Mouse (Mus musculus): ENCODE data around the gene Stt3a. TPM values are rescaled to one million over a fixed set of nuclear protein-coding genes. Genes with fewer than 3 reads are reported as not detected.

Stt3a gene
- total RNA-seq, 2 experiments from 2014 or later, result 59.9 to 125 TPM

DNA sequence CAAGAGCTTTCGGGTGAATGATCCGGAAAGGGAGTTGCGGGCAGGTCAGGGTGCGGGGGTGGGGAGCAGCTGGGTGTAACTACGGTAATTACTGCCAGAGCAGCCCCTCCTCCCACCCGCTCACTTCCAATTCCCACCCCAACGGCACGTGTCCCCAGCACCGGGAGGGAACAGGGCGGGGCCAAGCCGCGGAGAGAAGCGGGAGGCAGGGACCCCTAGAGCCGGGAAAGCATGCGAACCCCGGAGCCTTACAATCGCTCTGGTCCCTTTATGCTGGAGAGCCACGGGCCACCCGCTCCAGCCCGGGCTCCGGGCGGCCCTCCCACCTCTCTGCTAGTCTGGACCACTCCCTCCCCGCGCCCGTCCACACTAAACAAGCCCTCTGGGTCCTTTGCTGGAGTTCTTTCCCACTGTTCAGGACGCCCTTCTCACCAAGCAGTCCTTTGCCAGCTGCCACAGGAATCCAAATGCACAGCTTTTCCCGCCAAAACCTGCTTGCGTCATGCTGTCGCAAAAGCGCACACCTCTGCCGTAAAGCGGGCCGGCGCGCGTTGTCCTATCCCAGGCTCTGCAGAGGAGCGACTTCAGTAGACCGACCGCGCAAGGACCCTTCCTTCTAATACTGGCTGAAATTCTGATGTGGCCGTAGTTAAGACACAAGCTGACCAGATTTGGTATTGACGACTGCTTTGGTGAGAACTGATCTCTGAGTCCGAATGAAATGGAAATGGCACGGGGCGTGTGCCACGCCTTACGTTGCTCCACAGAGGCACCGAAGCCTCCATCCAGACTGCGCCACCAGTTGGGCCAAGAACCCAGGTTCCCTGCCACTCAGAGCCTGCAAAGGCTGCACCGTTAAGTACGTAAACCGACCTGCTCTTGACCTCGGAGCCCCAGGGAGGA is 41.1 kb downstream of the Stt3a start:
- ATAC-seq (replicated peaks; ENCODE audit: low FRiP score, poor library complexity, severe bottlenecking), result peak; percentile 89

DNA sequence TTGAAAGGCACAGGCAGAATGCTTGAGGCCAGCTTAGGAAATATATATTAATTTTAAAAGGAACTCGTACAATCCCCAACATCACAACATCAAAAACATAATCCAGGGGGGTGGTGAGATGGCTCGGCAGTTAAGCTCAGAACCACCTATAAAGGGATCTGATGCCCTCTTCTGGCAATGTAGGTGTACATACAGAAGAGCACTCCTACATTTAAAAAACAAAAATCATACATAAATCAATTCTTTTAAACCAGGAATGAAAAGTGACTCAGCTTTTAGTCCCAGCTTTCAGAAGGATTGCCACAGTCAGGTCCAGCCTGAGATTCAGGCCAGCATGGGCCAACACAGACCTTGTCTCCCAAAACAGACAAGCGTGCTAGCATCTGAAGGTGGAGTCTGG is 50.9 kb downstream of the Stt3a start:
- no peak for ATAC-seq (replicated peaks; ENCODE audit: low FRiP score, poor library complexity, severe bottlenecking)

GRCm38 (mm10) chr9:36707304-36707703 is 60.2 kb downstream of the Stt3a start:
- no peak for ATAC-seq (replicated peaks; ENCODE audit: low FRiP score, poor library complexity, severe bottlenecking)

DNA sequence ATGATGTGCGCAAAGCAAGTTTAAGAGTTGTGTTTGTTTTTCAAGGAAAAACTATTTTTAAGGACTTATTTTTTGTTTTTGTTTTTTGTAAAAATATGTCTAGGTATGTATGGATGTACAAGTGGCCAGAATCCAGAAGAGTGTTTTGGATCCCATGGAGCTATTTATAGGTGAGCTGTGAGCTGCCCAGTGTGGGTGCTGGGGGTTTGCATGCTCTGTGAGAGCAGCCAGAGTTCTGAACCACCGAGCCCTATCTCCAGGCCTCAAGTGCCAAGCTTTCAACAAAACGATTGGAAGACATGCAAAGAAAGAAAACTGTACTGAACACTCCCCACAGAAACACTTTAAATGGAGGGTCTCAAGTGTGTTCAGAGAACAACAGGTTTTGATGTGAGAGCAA is 61.6 kb downstream of the Stt3a start:
- ATAC-seq (replicated peaks; ENCODE audit: low FRiP score, poor library complexity, severe bottlenecking), result no peak

DNA sequence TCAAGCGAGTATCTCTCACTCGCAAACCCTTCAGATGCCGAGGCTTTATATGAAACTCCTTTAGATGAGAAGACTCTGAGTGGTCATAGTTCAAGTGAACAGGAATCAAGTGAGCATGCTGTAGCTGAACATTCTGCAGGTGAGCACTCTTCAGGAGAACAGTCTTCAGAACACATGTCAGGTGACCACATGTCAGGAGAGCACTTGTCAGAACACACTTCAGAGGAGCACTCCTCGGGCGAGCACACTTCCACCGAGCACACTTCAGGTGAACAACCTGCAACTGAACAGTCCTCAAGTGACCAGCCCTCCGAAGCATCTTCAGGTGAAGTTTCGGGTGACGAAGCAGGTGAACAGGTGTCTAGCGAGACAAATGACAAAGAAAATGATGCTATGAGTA is 73.2 kb downstream of the Stt3a start:
- no peak for ATAC-seq (replicated peaks; ENCODE audit: low FRiP score, poor library complexity, severe bottlenecking)

GRCm38 (mm10) chr9:36692920-36693319 is 74.6 kb downstream of the Stt3a start, which contains the start of gene Acrv1:
Gene Acrv1, plus strand, starts transcription at chr9:36693220.
- no peak for ATAC-seq (replicated peaks; ENCODE audit: low FRiP score, poor library complexity, severe bottlenecking)

DNA sequence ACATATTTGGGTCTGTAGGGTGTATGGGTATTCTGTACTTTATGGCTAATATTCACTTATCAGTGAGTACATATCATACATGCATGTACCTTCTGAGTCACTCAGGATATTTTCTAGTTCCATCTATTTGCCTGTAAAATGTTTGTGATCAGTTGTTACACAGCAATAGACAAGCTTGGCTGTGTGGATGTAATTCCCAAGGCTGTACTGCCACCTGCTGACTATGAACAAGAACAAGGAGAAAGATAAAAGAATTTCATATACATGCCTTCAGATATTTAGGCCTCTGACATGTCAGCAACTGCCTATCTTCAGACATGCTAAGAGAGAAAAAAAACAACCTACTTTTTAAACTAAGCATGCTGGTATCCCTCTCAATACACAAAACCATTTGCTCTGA is 80.2 kb downstream of the Stt3a start:
- ATAC-seq (replicated peaks; ENCODE audit: low FRiP score, poor library complexity, severe bottlenecking), result no peak

GRCm38 (mm10) chr9:36681424-36681823 is 86.1 kb downstream of the Stt3a start:
- ATAC-seq (replicated peaks; ENCODE audit: low FRiP score, poor library complexity, severe bottlenecking), result no peak

Other genes starting within 250 kb of the Stt3a start
- gene Gm5615, start 225.7 kb downstream of the Stt3a start, total RNA-seq (2015; ENCODE audit: low replicate concordance), result not detected in 2 replicates
- not detected in 2 replicates for gene Gm5615, start 225.7 kb downstream of the Stt3a start, total RNA-seq (2017; ENCODE audit: low replicate concordance)
- not detected in 2 replicates for gene Gm17689, start 185.0 kb downstream of the Stt3a start, total RNA-seq (2015; ENCODE audit: low replicate concordance)
- not detected in 2 replicates for gene Gm17689, start 185.0 kb downstream of the Stt3a start, total RNA-seq (2017; ENCODE audit: low replicate concordance)
- gene A630095E13Rik, start 124.3 kb downstream of the Stt3a start, total RNA-seq (2015; ENCODE audit: low replicate concordance), result not detected in 2 replicates
- 0.56 TPM in 1 of 2 replicates, not detected in the other for gene A630095E13Rik, start 124.3 kb downstream of the Stt3a start, total RNA-seq (2017; ENCODE audit: low replicate concordance)
- not detected in 2 replicates for gene Acrv1, start 74.5 kb downstream of the Stt3a start, total RNA-seq (2015; ENCODE audit: low replicate concordance)
- gene Acrv1, start 74.5 kb downstream of the Stt3a start, total RNA-seq (2017; ENCODE audit: low replicate concordance), result not detected in 2 replicates
- 9.0 and 13.1 TPM in 2 replicates for gene Chek1, start 40.6 kb downstream of the Stt3a start, total RNA-seq (2015; ENCODE audit: low replicate concordance)
- gene Chek1, start 40.6 kb downstream of the Stt3a start, total RNA-seq (2017; ENCODE audit: low replicate concordance), result 9.8 and 18.5 TPM in 2 replicates
- gene Ei24, start 29.7 kb upstream of the Stt3a start, total RNA-seq (2015; ENCODE audit: low replicate concordance), result 11.9 and 17.1 TPM in 2 replicates
- gene Ei24, start 29.7 kb upstream of the Stt3a start, total RNA-seq (2017; ENCODE audit: low replicate concordance), result 8.1 and 10.9 TPM in 2 replicates
- gene Fez1, start 54.2 kb upstream of the Stt3a start, total RNA-seq (2015; ENCODE audit: low replicate concordance), result not detected in 2 replicates
- gene Fez1, start 54.2 kb upstream of the Stt3a start, total RNA-seq (2017; ENCODE audit: low replicate concordance), result not detected in 2 replicates